ENCODE assay signal across 8 mouse cellular contexts in genomic region chr13:43559711-43560457, GRCm38 (mm10). TPM values are rescaled to one million over a fixed set of nuclear protein-coding genes. Genes with fewer than 3 reads are reported as not detected.
A peak's percentile ranks its signal among the peaks of the same experiment; 100 is the strongest.
DNase-seq lines count a peak whose midpoint lies in the region; ATAC-seq and TF ChIP-seq lines count a peak whose summit lies in the region.

Gene Mcur1 (minus strand): TSS chr13:43560191.

- H3K36me3 ChIP-seq in CH12.LX (replicated peaks in 1 of 2; ENCODE audit: control insufficient read depth in 1 of 2, insufficient read depth in 1 of 2, low read length in 1 of 2): peaks cover 4 to 8% of the 10 kb centered on the region in 2 experiments
- H3K36me3 ChIP-seq in forebrain, embryonic 10.5 days (replicated peaks): no peaks in the 10 kb centered on the region; the same call in 1 of the 2 replicates
- H3K36me3 ChIP-seq in heart, embryonic 14.5 days (ENCODE audit: control insufficient read depth, insufficient read depth, low read length): peaks cover 7% of the 10 kb centered on the region; the same call in 1 of the 2 replicates
- H3K36me3 ChIP-seq in liver, embryonic 13.5 days: no peaks in the 10 kb centered on the region; the same call in 1 of the 2 replicates
- H3K36me3 ChIP-seq in stomach, embryonic 14.5 days (ENCODE audit: control insufficient read depth, insufficient read depth, low read length): no peaks in the 10 kb centered on the region

- no peak for TF ChIP-seq EP300 in CH12.LX (IDR thresholded peaks at IDR 0.05; ENCODE audit: low read length)

- H3K27ac ChIP-seq in CH12.LX (ENCODE audit: insufficient read depth, low read depth): peak within 1 kb of the TSS; percentile 69
- peak within 1 kb of the TSS; percentile 97 for H3K27ac ChIP-seq in forebrain, embryonic 10.5 days
- peak within 1 kb of the TSS; percentile 87 to 89 for H3K27ac ChIP-seq in heart, embryonic 14.5 days (replicated peaks in 1 of 2; ENCODE audit: control insufficient read depth in 1 of 2, insufficient read depth in 1 of 2, low read depth in 2 of 2, low read length in 2 of 2)
- peak within 1 kb of the TSS; percentile 85 for H3K27ac ChIP-seq in liver, embryonic 13.5 days
- H3K27ac ChIP-seq in stomach, embryonic 14.5 days (ENCODE audit: low read length): peak within 1 kb of the TSS; percentile 83

- peaks cover 1% of the 10 kb centered on the region for H3K27me3 ChIP-seq in CH12.LX (replicated peaks)
- peaks cover 42% of the 10 kb centered on the region for H3K27me3 ChIP-seq in forebrain, embryonic 10.5 days (ENCODE audit: poor library complexity, severe bottlenecking)
- no peaks in the 10 kb centered on the region for H3K27me3 ChIP-seq in heart, embryonic 14.5 days (ENCODE audit: control insufficient read depth, insufficient read depth, low read length)
- no peaks in the 10 kb centered on the region for H3K27me3 ChIP-seq in liver, embryonic 13.5 days
- H3K27me3 ChIP-seq in stomach, embryonic 14.5 days (ENCODE audit: control insufficient read depth, insufficient read depth, low read length): no peaks in the 10 kb centered on the region

- in situ Hi-C loops in CH12.LX (cut with MboI; ENCODE audit: low pct_ligation_motif_present, low pct_unique_long_range_greater_than_20kb, low sequenced_read_pairs): loop anchor here (25.0 kb wide), 1 partner anchor 373 kb away; no protein-coding TSS in a partner anchor

- peaks cover 0 to 28% of the 10 kb centered on the region in 2 experiments; a peak in 3 of 4 replicates for H3K4me1 ChIP-seq in CH12.LX (ENCODE audit: control insufficient read depth in 1 of 2, insufficient read depth in 2 of 2)
- peaks cover 31% of the 10 kb centered on the region for H3K4me1 ChIP-seq in forebrain, embryonic 10.5 days
- H3K4me1 ChIP-seq in heart, embryonic 14.5 days (ENCODE audit: control insufficient read depth in 2 of 2, insufficient read depth in 2 of 2, low read length in 2 of 2): peaks cover 11 to 24% of the 10 kb centered on the region in 2 experiments
- peaks cover 33% of the 10 kb centered on the region for H3K4me1 ChIP-seq in liver, embryonic 13.5 days (replicated peaks)
- H3K4me1 ChIP-seq in stomach, embryonic 14.5 days (ENCODE audit: control insufficient read depth, insufficient read depth, low read length): peaks cover 10% of the 10 kb centered on the region; the same call in 1 of the 2 replicates

- WGBS in forebrain, embryonic 10.5 days: under 1% methylated on average over 100 of the region's 100 CpGs
- under 1% methylated on average over 95 of the region's 100 CpGs for WGBS in heart, embryonic 14.5 days
- under 1% methylated on average over 100 of the region's 100 CpGs for WGBS in liver, embryonic 13.5 days (ENCODE audit: insufficient replicate concordance)
- under 1% methylated on average over 95 of the region's 100 CpGs for WGBS in stomach, embryonic 14.5 days

- peak within 1 kb of the TSS; percentile 89 for H3K4me2 ChIP-seq in CH12.LX (ENCODE audit: insufficient read depth, low read depth, poor library complexity, severe bottlenecking)
- H3K4me2 ChIP-seq in heart, embryonic 14.5 days (ENCODE audit: low read length): peak within 1 kb of the TSS; percentile 86
- H3K4me2 ChIP-seq in liver, embryonic 13.5 days: peak within 1 kb of the TSS; percentile 97
- peak within 1 kb of the TSS; percentile 88 for H3K4me2 ChIP-seq in stomach, embryonic 14.5 days (replicated peaks; ENCODE audit: low read depth, low read length)

- no peaks in the 10 kb centered on the region; the same call in 1 of the 2 replicates for H3K79me2 ChIP-seq in CH12.LX (replicated peaks; ENCODE audit: control insufficient read depth, extremely low read depth, insufficient read depth, poor library complexity, severe bottlenecking)

- peak; percentile 69; the same call in 1 of the 2 replicates for TF ChIP-seq POLR2A in CH12.LX (IDR thresholded peaks at IDR 0.05; ENCODE audit: low read depth, low read length)

- no peaks in the 10 kb centered on the region for H3K9me3 ChIP-seq in CH12.LX (replicated peaks; ENCODE audit: low read length)
- H3K9me3 ChIP-seq in forebrain, embryonic 10.5 days: no peaks in the 10 kb centered on the region
- H3K9me3 ChIP-seq in heart, embryonic 14.5 days (ENCODE audit: control insufficient read depth, low read length): no peaks in the 10 kb centered on the region
- no peaks in the 10 kb centered on the region for H3K9me3 ChIP-seq in liver, embryonic 13.5 days (replicated peaks)
- H3K9me3 ChIP-seq in stomach, embryonic 14.5 days (ENCODE audit: control insufficient read depth, low read depth, low read length): no peaks in the 10 kb centered on the region

- no peak for TF ChIP-seq RAD21 in CH12.LX (IDR thresholded peaks at IDR 0.05; ENCODE audit: low read depth, low read length)

- H3K9ac ChIP-seq in CH12.LX (ENCODE audit: insufficient read depth, low read depth): peak within 1 kb of the TSS; percentile 66
- peak within 1 kb of the TSS; percentile 88 for H3K9ac ChIP-seq in heart, embryonic 14.5 days (ENCODE audit: low read length)
- peak within 1 kb of the TSS; percentile 86 for H3K9ac ChIP-seq in liver, embryonic 13.5 days
- peak within 1 kb of the TSS; percentile 72 for H3K9ac ChIP-seq in stomach, embryonic 14.5 days (replicated peaks; ENCODE audit: low read depth, low read length)

- no peak for TF ChIP-seq CTCF in CH12.LX (conservative IDR thresholded peaks at IDR 0.05 in 1 of 2, IDR thresholded peaks at IDR 0.05 in 1 of 2; ENCODE audit: low read depth in 2 of 2, low read length in 2 of 2)

- peak; percentile 89 for DNase-seq in CH12.LX (ENCODE audit: extremely low read depth)
- DNase-seq in c-Kit-positive CD71-negative TER-119-negative erythroid progenitor cells, embryonic 14.5 days (ENCODE audit: low read depth): peak; percentile 81
- DNase-seq in forebrain, embryonic 10.5 days (ENCODE audit: extremely low spot score, low spot score): peak; percentile 92
- peak; percentile 98 for DNase-seq in kidney, postnatal 10 days
- peak; percentile 94 for DNase-seq in liver, embryonic 13.5 days
- DNase-seq in natural killer cell, adult 2 months (ENCODE audit: low spot score in 2 of 2): peak; percentile 83 to 88

- ATAC-seq in heart, embryonic 14.5 days (ENCODE audit: insufficient number of reproducible peaks, insufficient read depth, low FRiP score, low read depth): peak; percentile 98
- ATAC-seq in liver, embryonic 13.5 days (ENCODE audit: low read depth): peak; percentile 98
- peak; percentile 97 for ATAC-seq in stomach, embryonic 14.5 days (ENCODE audit: insufficient number of reproducible peaks, insufficient read depth, low FRiP score, low read depth)

- dilution Hi-C loops in CH12.LX (cut with MboI; ENCODE audit: extremely low pct_ligation_motif_present, extremely low pct_unique_long_range_greater_than_20kb, low sequenced_read_pairs): no loop called here

- H3K4me3 ChIP-seq in CH12.LX (replicated peaks in 1 of 3; ENCODE audit: low read depth in 2 of 3, low read length in 2 of 3, poor library complexity in 1 of 3): peak within 1 kb of the TSS; percentile 54 to 78 (median 71)
- peak within 1 kb of the TSS; percentile 77 for H3K4me3 ChIP-seq in forebrain, embryonic 10.5 days
- H3K4me3 ChIP-seq in heart, embryonic 14.5 days (ENCODE audit: control insufficient read depth in 1 of 2, insufficient read depth in 1 of 2, low read depth in 1 of 2, low read length in 2 of 2): peak within 1 kb of the TSS; percentile 84 to 88
- H3K4me3 ChIP-seq in liver, embryonic 13.5 days (replicated peaks): peak within 1 kb of the TSS; percentile 82
- peak within 1 kb of the TSS; percentile 78 for H3K4me3 ChIP-seq in stomach, embryonic 14.5 days (ENCODE audit: low read depth, low read length)

TF ChIP-seq in CH12.LX, 34 proteins besides CTCF, POLR2A, EP300 and RAD21 (continues in another document):
- TF ChIP-seq JUN (IDR thresholded peaks at IDR 0.05; ENCODE audit: insufficient read depth, low read depth, low read length) (no peak), ZC3H11A (IDR thresholded peaks at IDR 0.05; ENCODE audit: low read depth, low read length) (no peak), MEF2A (IDR thresholded peaks at IDR 0.05; ENCODE audit: borderline replicate concordance, low read depth, low read length) (no peak), USF1 (IDR thresholded peaks at IDR 0.05; ENCODE audit: low read depth, low read length) (no peak), TCF12 (IDR thresholded peaks at IDR 0.05; ENCODE audit: low read depth, low read length) (0 out of 2 replicates have a peak, but pooled peaks have one; percentile 47), MXI1 (IDR thresholded peaks at IDR 0.05; ENCODE audit: low read depth, low read length) (peak; percentile 33), TBP (conservative IDR thresholded peaks at IDR 0.05; ENCODE audit: low read depth, low read length) (no peak), HCFC1 (IDR thresholded peaks at IDR 0.05; ENCODE audit: low read depth, low read length) (0 out of 2 replicates have a peak, but pooled peaks have one; percentile 37), GABPA (IDR thresholded peaks at IDR 0.05; ENCODE audit: insufficient replicate concordance, low read depth, low read length) (no peak), MYC (IDR thresholded peaks at IDR 0.05; ENCODE audit: low read depth, low read length) (no peak), JUND (conservative IDR thresholded peaks at IDR 0.05; ENCODE audit: low read depth, low read length) (no peak), CHD2 (IDR thresholded peaks at IDR 0.05; ENCODE audit: low read length) (no peak), SIN3A (IDR thresholded peaks at IDR 0.05; ENCODE audit: low read length) (peak; percentile 30; the same call in 1 of the 2 replicates), NRF1 (IDR thresholded peaks at IDR 0.05; ENCODE audit: low read depth, low read length) (peak; percentile 46), POLR2AphosphoS2 (IDR thresholded peaks at IDR 0.05; ENCODE audit: low read depth, low read length) (no peak), ZMIZ1 (IDR thresholded peaks at IDR 0.05; ENCODE audit: low read depth, low read length) (no peak), ZKSCAN1 (IDR thresholded peaks at IDR 0.05; ENCODE audit: borderline replicate concordance, low read depth, low read length) (no peak), BHLHE40 (IDR thresholded peaks at IDR 0.05; ENCODE audit: low read depth, low read length) (0 out of 2 replicates have a peak, but pooled peaks have one; percentile 2), USF2 (conservative IDR thresholded peaks at IDR 0.05; ENCODE audit: low read depth, low read length) (no peak), MAX (IDR thresholded peaks at IDR 0.05; ENCODE audit: low read length) (peak; percentile 16; the same call in 1 of the 2 replicates), UBTF (IDR thresholded peaks at IDR 0.05; ENCODE audit: low read depth, low read length) (no peak)

RNA-seq across cellular contexts. Expression of gene Mcur1, which starts in this region (rescaled TPM):
- total RNA-seq in CH12.LX (2012; rRNA removed): 4.7 and 5.7 TPM in 2 replicates
- total RNA-seq in CH12.LX (2014; rRNA removed): 6.3 TPM in 2 replicates
- polyA plus RNA-seq in CH12.LX (2012; ENCODE audit: insufficient read length, low read depth): 10.8 and 12.5 TPM in 2 replicates
- 10.1 and 10.5 TPM in 2 replicates for polyA plus RNA-seq in forebrain, embryonic 10.5 days (2016; fragmentation: Nextera tagmentation; extraction: Ambion mirVana)
- polyA plus RNA-seq in heart, embryonic 14.5 days (2014; fragmentation: Nextera tagmentation; extraction: Ambion mirVana): 21.4 and 23.1 TPM in 2 replicates
- 5.4 and 6.0 TPM in 2 replicates for polyA plus RNA-seq in liver, embryonic 13.5 days (2015; fragmentation: Nextera tagmentation; extraction: Ambion mirVana)
- 14.9 and 15.9 TPM in 2 replicates for polyA plus RNA-seq in stomach, embryonic 14.5 days (2014; fragmentation: Nextera tagmentation; extraction: Ambion mirVana)

Comparison
In these comparisons a context has a peak if more than half of its experiments do, and no peak if none do; other contexts are left out.
1. Peak in every context shown above with its lines: DNase-seq, ATAC-seq, H3K4me3 ChIP-seq and H3K27ac ChIP-seq.